Mouse (Mus musculus) cerebellum, postnatal 14 days (tissue): ENCODE measurements around the gene Arhgap31.

ENCODE experiments used
- DNase-seq, 2 experiments: peaks; one replicate each; pipeline ENCODE4 v3.0.0; 2021; ENCODE audit warnings: mixed read lengths in 2 of 2

Gene Arhgap31

DNA sequence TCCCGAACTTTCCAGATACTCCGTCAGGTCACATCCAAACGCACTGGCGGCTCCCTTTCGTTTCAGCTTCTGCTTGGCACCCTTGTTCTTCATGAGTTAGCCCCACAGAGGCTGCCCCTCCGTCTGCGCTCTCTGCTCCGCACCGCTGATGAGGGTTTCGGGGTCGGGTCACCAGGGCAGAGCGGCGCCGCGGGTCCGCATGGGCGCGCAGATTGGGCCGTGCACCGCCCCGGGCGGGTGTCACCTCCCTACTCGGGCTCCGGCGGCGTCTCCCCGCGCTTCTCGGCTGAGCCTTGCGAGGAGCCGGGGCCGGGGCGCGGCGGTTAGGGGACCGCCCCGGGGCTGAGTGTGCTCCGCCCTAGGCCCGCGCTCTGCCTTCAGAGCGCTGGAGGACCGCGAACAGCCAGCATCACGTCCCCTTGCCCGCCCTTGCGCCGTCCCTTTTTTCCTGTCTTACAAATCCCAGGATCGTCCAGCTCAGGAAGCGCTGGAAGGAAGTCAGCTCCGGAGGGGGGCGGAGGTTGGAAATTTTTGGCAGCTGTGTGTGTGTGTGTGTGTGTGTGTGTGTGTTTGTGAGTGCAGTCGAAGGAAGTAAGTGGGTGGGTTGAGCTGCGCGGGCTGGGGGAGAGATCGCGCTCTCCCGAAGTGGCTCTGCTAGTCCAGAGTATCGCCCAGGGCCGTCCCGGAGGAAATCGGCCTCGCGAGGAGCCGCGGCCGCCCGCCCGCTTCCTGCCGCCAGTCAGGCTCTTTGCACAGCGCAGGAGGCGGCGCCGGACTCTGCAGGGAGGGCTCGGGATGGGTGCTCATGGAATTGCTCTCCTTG, at the start of gene Arhgap31:
Gene Arhgap31 (minus strand): TSS at position 694 of the 823 bp plus-strand sequence.
- peak; percentile 64 to 65 for DNase-seq

GRCm38 (mm10) chr16:38762401-38762800, 49.3 kb upstream of the Arhgap31 start:
- DNase-seq = no peak

GRCm38 (mm10) chr16:38761972-38762371, 48.9 kb upstream of the Arhgap31 start:
- no peak for DNase-seq

DNA sequence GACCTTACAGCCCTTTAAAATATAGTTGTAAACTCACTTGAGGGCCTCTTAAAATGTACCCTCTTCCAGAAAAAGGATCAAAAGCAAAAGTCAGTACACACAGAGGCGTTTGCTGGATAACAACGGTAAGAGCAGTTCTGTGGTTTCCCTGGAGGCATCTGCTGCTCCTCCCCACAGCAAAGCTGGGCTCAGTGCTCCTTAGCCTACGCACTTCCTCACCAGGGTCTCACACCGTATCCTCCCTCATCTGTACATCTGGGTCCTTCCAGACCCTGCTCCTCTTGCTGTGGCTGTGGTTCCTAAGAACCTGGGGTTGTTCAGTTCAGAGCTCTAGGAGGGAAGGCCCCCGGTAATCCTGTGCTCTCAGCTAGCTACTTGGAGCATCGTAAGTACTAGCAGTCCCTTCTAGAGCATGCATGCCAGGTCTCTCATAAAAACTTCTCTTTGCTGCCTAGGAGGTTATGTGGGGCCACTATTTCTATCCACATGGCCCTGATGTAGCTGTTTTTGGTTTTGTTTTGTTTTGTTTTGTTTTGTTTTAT, 47.8 kb upstream of the Arhgap31 start:
- no peak for DNase-seq

- no peak for DNase-seq
These were observed 47.2 kb upstream of the Arhgap31 start for GRCm38 (mm10) chr16:38760239-38760638.

DNA sequence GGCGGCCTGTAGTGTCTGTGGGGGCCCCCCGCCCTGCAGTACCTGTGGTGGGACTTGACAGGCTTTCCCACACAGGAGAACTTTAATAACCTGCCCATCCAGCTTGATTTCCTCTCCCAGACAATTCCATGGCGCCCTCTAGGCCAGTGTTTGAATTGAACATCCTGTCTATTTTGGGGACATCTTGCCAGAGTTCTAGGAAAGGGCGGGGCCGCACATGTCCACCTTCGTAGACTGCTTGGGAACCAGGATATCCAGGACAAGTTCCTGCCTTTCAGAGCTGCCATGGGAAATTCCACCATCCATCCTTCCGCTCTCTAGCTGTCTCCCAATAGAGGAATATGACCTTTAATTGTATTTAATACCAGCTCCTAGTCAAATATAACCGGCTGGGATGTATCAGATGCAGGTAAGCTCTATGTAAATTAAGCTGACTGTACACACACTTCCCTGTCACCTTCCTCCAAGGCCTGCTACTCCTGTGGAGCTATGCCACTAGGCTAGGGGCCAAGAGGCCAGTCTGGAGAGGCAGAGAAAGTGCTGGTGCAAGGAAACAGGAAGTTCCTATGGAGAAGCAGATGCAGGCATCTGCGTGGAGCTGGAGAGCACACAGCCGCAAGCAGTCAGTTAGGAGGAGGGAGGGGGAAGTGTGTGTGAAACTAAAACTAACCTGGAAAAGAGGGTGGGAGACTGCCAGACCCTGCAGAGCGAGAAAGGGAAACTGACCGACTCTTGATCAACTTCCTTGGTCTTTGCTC, 45.2 kb upstream of the Arhgap31 start:
- DNase-seq = no peak

DNA sequence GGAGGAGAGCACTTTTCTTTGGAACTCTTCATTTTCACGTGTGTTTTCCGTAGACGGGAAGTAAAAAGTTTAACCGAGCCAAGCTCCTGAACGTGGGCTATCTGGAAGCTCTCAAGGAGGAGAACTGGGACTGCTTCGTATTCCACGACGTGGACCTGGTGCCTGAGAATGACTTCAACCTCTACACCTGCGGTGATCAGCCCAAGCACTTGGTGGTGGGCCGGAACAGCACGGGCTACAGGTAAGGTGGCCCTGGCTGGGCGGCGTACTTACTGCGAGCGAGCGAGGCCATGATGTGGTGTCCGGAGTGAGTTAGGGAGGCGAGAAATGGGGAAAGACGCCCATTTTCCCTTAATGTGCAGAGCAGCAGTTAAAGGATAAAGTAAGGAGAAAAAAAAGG, 44.6 kb upstream of the Arhgap31 start:
- no peak for DNase-seq

DNA sequence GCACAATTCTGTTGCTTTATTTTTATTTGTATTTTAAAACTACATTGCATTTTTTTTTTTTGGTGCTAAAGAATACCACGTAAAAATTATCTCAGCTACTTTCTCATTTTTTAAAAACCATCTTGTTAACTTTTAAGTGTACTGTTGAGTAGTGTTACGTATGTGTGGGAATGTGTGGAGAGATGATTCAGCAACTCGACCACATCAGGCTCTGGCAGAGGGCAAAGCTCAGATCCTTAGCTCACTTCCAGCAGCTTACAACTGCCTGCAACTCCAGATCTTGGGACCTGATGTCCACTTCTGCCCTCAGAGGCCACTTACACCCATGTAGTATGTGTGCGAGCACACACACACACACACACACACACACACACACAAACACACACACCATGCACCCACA, 43.5 kb upstream of the Arhgap31 start:
- no peak for DNase-seq

DNA sequence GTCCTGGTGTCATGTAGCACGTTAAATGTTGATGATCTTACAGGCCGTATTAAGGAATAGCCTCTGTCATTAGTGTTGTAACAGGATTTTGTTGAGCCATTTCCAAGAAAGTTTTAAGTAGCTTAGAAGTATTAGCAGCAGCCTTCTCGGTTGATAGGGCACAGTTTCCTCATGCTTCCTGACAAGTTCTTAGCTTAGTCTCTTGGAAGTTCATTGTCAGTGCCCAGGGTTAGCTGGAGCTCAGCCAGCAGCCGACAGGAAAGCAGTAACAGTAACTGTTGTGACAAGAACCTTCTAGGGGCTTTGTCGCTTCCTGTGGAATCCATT, 43.1 kb upstream of the Arhgap31 start:
- DNase-seq = no peak

DNA sequence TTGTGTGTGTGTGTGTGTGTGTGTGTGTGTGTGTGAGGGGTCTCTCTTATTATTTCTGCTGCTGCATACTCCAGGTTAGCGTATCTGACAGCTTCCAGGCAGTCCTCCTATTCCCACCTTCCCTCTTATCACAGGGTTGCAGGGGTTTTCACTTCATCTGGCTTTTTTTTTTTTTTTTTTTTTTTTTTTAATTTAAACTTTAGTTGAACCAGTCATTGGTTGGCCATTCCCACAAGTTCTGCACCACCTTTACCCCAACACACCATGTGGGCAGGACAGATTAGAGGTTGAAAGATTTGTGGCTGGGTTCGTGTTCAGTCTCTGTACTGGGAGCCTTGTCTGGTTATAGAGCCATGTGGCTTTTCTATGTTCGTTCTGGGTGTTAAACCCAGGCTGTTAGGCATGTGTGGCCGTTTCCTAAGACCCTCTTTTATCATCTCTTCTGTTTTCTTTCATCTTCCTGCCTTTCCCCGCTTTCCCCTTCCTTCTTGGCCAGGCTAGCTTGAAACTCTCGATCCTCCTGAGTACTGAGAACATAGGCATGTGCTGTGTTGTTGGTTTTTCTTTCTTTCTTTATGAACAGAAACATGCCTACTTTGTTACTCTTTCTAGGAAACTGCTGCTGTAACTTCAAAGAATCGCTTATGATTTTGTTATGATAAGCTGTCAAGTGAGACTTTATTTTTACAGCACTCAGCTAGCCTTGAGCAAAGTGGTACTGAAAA, 42.5 kb upstream of the Arhgap31 start:
- no peak for DNase-seq

- DNase-seq = no peak
These were observed 40.6 kb upstream of the Arhgap31 start for GRCm38 (mm10) chr16:38753631-38754030.

DNA sequence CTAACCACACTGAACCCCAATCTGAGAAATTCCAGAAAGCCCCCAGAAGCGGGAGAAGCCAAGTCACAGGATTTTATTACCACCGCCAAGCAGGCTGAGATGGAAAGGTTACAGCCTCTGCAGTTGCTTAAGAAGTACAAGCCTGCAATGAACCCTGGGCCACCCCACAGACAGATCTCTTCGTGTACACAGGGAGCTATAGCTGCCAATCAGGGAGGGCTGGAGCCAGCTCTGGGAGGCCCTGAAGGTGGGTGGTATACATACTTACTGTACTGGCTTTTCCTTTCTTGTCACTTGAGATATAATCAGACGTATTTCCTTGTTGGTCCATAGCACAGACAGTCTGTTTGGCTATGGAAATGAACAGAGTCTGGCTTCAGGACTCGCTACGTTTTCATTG, 37.7 kb upstream of the Arhgap31 start:
- no peak for DNase-seq

DNA sequence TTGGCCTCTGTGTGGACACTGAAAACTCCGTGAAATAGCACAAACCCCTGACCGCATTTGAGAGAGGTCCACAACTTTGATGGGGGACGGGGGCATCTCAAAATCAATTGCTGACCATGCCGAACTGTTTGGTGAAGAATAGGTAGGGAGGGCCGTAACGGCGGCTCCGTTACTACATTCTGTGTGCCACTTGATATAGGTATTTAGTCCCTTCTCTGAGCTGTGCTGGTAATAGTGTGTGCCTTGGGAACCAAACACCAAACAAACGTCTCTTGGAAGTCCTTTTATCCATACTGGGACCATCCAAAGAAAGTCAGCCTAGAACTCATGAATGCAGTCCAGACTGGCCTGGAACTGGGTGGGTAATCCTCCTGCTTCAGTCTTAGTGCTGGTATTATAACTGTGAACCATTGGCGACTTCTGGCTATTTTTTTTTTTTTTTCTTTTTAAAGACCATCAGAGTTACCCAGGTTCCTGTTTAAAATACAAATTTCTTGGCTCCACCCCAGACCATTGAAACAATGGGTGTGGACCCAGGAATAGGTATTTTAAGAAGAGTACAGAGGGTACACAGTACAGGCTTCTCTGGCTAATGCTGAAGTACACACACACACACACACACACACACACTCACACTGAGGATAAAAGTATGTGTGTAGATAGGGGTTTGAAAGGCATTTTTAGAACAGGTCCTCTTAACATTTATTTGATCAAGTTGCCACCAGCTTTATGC, 31.0 kb upstream of the Arhgap31 start:
- no peak for DNase-seq

GRCm38 (mm10) chr16:38742659-38743131, 29.6 kb upstream of the Arhgap31 start:
- DNase-seq = peak in 1 of 2 experiments; percentile 32

DNA sequence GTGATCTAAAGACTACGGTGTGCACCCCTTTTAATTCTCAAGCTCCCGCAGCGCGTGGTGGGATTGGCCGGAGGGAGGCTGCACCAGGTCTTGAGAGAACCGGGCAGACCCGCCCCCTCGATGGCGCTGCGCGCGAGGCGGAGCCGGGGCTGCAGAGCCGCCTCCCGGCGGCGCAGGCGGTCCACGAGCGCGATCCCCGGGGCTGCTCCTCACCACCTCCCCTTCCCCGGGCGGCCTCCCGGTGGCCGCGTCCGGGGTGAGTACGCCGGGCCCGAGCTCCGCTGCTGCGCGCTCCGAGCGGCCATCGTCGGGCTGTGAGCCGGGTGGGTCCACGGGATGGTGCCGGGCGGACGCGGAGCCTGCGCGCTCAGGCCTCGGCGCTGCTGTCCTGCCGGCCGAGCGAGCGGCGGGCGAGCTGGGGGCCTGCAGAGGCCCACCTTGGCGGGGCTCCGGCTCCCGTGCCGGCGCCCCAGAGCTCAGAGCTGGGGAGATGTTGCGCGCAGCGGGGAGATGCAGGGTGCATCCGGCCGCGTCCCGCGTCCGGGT, 29.1 kb upstream of the Arhgap31 start, which contains the start of gene B4galt4:
Gene B4galt4 (plus strand): TSS at position 152 of the 546 bp plus-strand sequence.
- peak; percentile 71 to 82 for DNase-seq

- DNase-seq = no peak
These were observed 28.3 kb upstream of the Arhgap31 start for GRCm38 (mm10) chr16:38741204-38741903.

DNA sequence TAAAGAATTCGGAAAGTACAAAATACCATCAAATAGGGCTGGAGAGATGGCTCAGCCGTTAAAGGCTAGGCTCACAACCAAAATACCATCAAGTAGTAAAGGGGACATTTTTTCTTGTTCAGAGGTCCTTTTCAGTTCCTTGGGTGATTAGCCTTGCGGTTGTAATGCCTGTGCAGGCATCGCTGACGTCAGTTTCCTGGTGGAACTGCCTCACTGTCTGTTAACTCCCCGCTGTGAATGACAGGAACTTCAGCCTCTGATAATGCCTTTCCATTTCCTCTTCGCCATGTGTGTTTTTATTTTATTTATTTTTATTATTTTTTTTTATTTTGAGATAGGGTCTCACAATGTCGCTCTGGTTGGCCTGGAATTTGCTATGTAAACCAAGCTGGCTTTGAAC, 17.8 kb upstream of the Arhgap31 start:
- DNase-seq = no peak

DNA sequence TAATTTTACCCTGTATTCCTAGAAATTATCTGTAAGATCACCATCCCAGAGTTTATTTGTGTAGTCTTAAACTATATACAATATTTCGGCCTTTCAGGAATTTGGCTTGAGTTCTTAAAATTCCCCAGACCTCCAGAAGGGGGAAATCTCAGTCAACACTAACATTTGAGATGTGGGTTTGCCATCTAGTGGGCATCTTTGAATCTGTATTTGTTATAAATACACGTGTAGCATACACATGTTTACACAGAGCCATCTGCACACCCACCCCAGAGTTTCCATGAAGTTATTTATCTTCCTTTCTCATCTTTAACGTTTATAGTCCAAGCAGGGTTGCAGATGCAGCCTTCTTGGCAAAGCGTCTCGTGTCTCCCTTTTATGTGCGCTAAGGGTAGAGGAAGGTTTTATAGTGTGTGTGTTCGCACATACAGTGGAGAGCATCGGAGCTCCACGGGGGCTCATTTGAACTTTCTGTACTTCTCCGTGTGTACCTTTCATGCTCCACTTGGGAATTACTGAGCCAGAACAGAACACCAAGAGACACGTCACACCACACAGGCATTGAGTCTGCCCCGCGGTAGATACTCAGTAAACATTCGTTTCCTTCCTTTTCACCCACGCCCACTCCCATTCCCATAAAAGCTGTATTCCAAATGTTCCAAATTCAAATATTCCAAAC, 16.7 kb upstream of the Arhgap31 start:
- DNase-seq = peak; percentile 44 to 47

DNA sequence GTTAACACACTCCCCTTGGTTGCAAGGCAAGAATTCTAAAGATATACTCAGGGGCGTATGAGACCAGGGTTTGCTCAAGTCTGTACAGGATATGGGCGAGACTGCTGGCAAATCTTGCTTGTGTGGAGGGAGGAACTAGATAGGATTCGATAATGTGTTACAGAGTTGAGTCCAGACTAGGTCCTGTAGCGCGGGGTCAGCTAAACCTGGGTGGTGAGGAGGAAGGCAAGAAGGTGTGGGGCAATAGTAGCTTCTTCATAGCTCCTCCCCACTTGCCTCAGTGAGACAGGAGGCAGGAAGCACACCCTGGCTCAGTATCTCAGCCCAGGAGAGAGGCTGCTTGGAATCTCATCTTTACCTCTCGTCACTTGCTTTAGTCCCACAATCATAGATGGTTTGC, 16.1 kb upstream of the Arhgap31 start:
- DNase-seq = no peak

GRCm38 (mm10) chr16:38728576-38729132, 15.6 kb upstream of the Arhgap31 start:
- no peak for DNase-seq
